Mouse (Mus musculus): ENCODE measurements around the gene Anks1b. TPM values are rescaled to one million over a fixed set of nuclear protein-coding genes. Genes with fewer than 3 reads are reported as not detected.
A peak's percentile ranks its signal among the peaks of the same experiment; 100 is the strongest.

The Anks1b gene
- polyA plus RNA-seq, 1 experiment from 2014 or later: 52.2 TPM

GRCm38 (mm10) chr10:90880854-90881560 is 1007.7 kb downstream of the Anks1b start:
- H3K4me2 ChIP-seq: no peak overlapping the region
- 32% methylated on average over 8 of the region's 8 CpGs for WGBS
- no peak overlapping the region for H3K9ac ChIP-seq
- H3K27ac ChIP-seq: 0 out of 2 replicates have a peak overlapping the region, but pooled peaks have one; percentile 1
- ATAC-seq (ENCODE audit: low FRiP score): peak; percentile 43; the same call in 1 of the 2 replicates
- no peaks in the 10 kb centered on the region for H3K36me3 ChIP-seq
- H3K4me3 ChIP-seq: no peak overlapping the region
- H3K27me3 ChIP-seq: no peaks in the 10 kb centered on the region
- no peaks in the 10 kb centered on the region for H3K9me3 ChIP-seq
- peaks cover 17% of the 10 kb centered on the region for H3K4me1 ChIP-seq (replicated peaks)

GRCm38 (mm10) chr10:90889566-90889965 is 1016.3 kb downstream of the Anks1b start:
- WGBS: 81% methylated on average over 5 of the region's 5 CpGs
- Histone ChIP-seq H3K9ac (no peak overlapping the region), H3K27me3 (no peaks in the 10 kb centered on the region), H3K9me3 (no peaks in the 10 kb centered on the region), H3K27ac (no peak overlapping the region), H3K4me2 (no peak overlapping the region), H3K36me3 (no peaks in the 10 kb centered on the region), H3K4me1 (replicated peaks) (0 out of 2 replicates have a peak, but pooled peaks cover 7% of the 10 kb centered on the region), H3K4me3 (no peak overlapping the region)
- ATAC-seq (ENCODE audit: low FRiP score): no peak

- H3K4me3 ChIP-seq: no peak overlapping the region
- H3K4me2 ChIP-seq: no peak overlapping the region
- no peak overlapping the region for H3K9ac ChIP-seq
- no peak for ATAC-seq (ENCODE audit: low FRiP score)
- peaks cover 12% of the 10 kb centered on the region for H3K36me3 ChIP-seq
- no peaks in the 10 kb centered on the region for H3K27me3 ChIP-seq
- no peaks in the 10 kb centered on the region for H3K9me3 ChIP-seq
- H3K27ac ChIP-seq: no peak overlapping the region
- WGBS: 61% methylated on average over 11 of the region's 11 CpGs
- 0 out of 2 replicates have a peak, but pooled peaks cover 7% of the 10 kb centered on the region for H3K4me1 ChIP-seq (replicated peaks)
These were observed 1019.4 kb downstream of the Anks1b start for GRCm38 (mm10) chr10:90892728-90893127.

GRCm38 (mm10) chr10:90897894-90898293 is 1024.6 kb downstream of the Anks1b start:
- Histone ChIP-seq H3K4me2 (no peak overlapping the region), H3K27ac (no peak overlapping the region), H3K4me3 (no peak overlapping the region), H3K27me3 (no peaks in the 10 kb centered on the region), H3K9me3 (no peaks in the 10 kb centered on the region), H3K36me3 (peaks cover 14% of the 10 kb centered on the region), H3K9ac (no peak overlapping the region), H3K4me1 (replicated peaks) (0 out of 2 replicates have a peak, but pooled peaks cover 4% of the 10 kb centered on the region)
- ATAC-seq (ENCODE audit: low FRiP score): no peak
- 68% methylated on average over 3 of the region's 3 CpGs for WGBS

GRCm38 (mm10) chr10:90904185-90904584 is 1030.9 kb downstream of the Anks1b start:
- Histone ChIP-seq H3K4me2 (no peak overlapping the region), H3K4me1 (replicated peaks) (no peaks in the 10 kb centered on the region), H3K9ac (no peak overlapping the region), H3K27ac (no peak overlapping the region), H3K27me3 (no peaks in the 10 kb centered on the region), H3K4me3 (no peak overlapping the region), H3K9me3 (no peaks in the 10 kb centered on the region), H3K36me3 (no peaks in the 10 kb centered on the region)
- ATAC-seq (ENCODE audit: low FRiP score): no peak

- Histone ChIP-seq H3K27ac (no peak overlapping the region), H3K4me2 (no peak overlapping the region), H3K4me3 (no peak overlapping the region), H3K9ac (no peak overlapping the region), H3K9me3 (no peaks in the 10 kb centered on the region), H3K27me3 (no peaks in the 10 kb centered on the region), H3K4me1 (replicated peaks) (no peaks in the 10 kb centered on the region), H3K36me3 (no peaks in the 10 kb centered on the region)
- WGBS: 82% methylated on average over 8 of the region's 8 CpGs
- no peak for ATAC-seq (ENCODE audit: low FRiP score)
These were observed 1034.1 kb downstream of the Anks1b start for GRCm38 (mm10) chr10:90907381-90907780.

GRCm38 (mm10) chr10:90923476-90923875 is 1050.2 kb downstream of the Anks1b start:
- 91% methylated on average over 7 of the region's 7 CpGs for WGBS
- H3K9me3 ChIP-seq: no peaks in the 10 kb centered on the region
- H3K36me3 ChIP-seq: peaks cover 13% of the 10 kb centered on the region
- no peak for ATAC-seq (ENCODE audit: low FRiP score)
- no peak overlapping the region for H3K4me3 ChIP-seq
- H3K27me3 ChIP-seq: no peaks in the 10 kb centered on the region
- H3K4me1 ChIP-seq (replicated peaks): no peaks in the 10 kb centered on the region
- no peak overlapping the region for H3K27ac ChIP-seq
- no peak overlapping the region for H3K4me2 ChIP-seq
- H3K9ac ChIP-seq: no peak overlapping the region

- 79% methylated on average over 5 of the region's 5 CpGs for WGBS
- no peak for ATAC-seq (ENCODE audit: low FRiP score)
- peaks cover 9% of the 10 kb centered on the region; the same call in 1 of the 2 replicates for H3K36me3 ChIP-seq
- H3K9me3 ChIP-seq: no peaks in the 10 kb centered on the region
- H3K9ac ChIP-seq: no peak overlapping the region
- no peaks in the 10 kb centered on the region for H3K27me3 ChIP-seq
- H3K27ac ChIP-seq: no peak overlapping the region
- peaks cover 12% of the 10 kb centered on the region; the same call in 1 of the 2 replicates for H3K4me1 ChIP-seq (replicated peaks)
- H3K4me3 ChIP-seq: no peak overlapping the region
- H3K4me2 ChIP-seq: no peak overlapping the region
These were observed 1059.8 kb downstream of the Anks1b start for GRCm38 (mm10) chr10:90933088-90933487.

GRCm38 (mm10) chr10:90934678-90935077 is 1061.4 kb downstream of the Anks1b start:
- 0 out of 2 replicates have a peak overlapping the region, but pooled peaks have one; percentile 10 for H3K27ac ChIP-seq
- ATAC-seq (ENCODE audit: low FRiP score): 0 out of 2 replicates have a peak, but pooled peaks have one; percentile 29
- no peaks in the 10 kb centered on the region for H3K36me3 ChIP-seq
- WGBS: 40% methylated on average over 13 of the region's 13 CpGs
- H3K9ac ChIP-seq: no peak overlapping the region
- no peaks in the 10 kb centered on the region for H3K9me3 ChIP-seq
- H3K27me3 ChIP-seq: no peaks in the 10 kb centered on the region
- H3K4me3 ChIP-seq: no peak overlapping the region
- H3K4me1 ChIP-seq (replicated peaks): peaks cover 12% of the 10 kb centered on the region; the same call in 1 of the 2 replicates
- no peak overlapping the region for H3K4me2 ChIP-seq

- no peaks in the 10 kb centered on the region for H3K9me3 ChIP-seq
- H3K4me2 ChIP-seq: no peak overlapping the region
- ATAC-seq (ENCODE audit: low FRiP score): no peak
- H3K27me3 ChIP-seq: no peaks in the 10 kb centered on the region
- H3K36me3 ChIP-seq: peaks cover 16% of the 10 kb centered on the region
- no peak overlapping the region for H3K27ac ChIP-seq
- H3K4me3 ChIP-seq: no peak overlapping the region
- no peak overlapping the region for H3K9ac ChIP-seq
- H3K4me1 ChIP-seq (replicated peaks): peaks cover 7% of the 10 kb centered on the region; the same call in 1 of the 2 replicates
- WGBS: 90% methylated on average over 5 of the region's 5 CpGs
These were observed 1064.6 kb downstream of the Anks1b start for GRCm38 (mm10) chr10:90937721-90938460.

- ATAC-seq (ENCODE audit: low FRiP score): no peak
- WGBS: 80% methylated on average over 15 of the region's 15 CpGs
- no peaks in the 10 kb centered on the region for H3K27me3 ChIP-seq
These were observed 1067.5 kb downstream of the Anks1b start for GRCm38 (mm10) chr10:90940521-90941520.

More at GRCm38 (mm10) chr10:90940521-90941520, 1067.5 kb downstream of the Anks1b start:
- Histone ChIP-seq H3K9ac (no peak overlapping the region), H3K27ac (no peak overlapping the region), H3K36me3 (peaks cover 32% of the 10 kb centered on the region), H3K9me3 (no peaks in the 10 kb centered on the region), H3K4me1 (replicated peaks) (no peaks in the 10 kb centered on the region), H3K4me3 (no peak overlapping the region), H3K4me2 (no peak overlapping the region)

Measured in hindbrain, embryonic 13.5 days (tissue).